Mouse (Mus musculus) gastrocnemius, postnatal 10 days (tissue): Measurements from ENCODE around the gene Ddit4. TPM values are rescaled to one million over a fixed set of nuclear protein-coding genes. Genes with fewer than 3 reads are reported as not detected.

Source experiments
- DNase-seq: peaks from one replicate; pipeline ENCODE4 v3.0.0; 2021; ENCODE audit warnings: mixed read lengths
- total RNA-seq, 2 experiments: library from RNA; stranded (reverse); gene quantifications; 2 replicates each; pipeline ENCODE4 v1.2.3; 2021

Ddit4 gene
- total RNA-seq, 2 experiments from 2014 or later = 14.2 to 39.1 TPM

GRCm38 (mm10) chr10:59948363-59949254, 3.0 kb downstream of the Ddit4 start:
- DNase-seq = no peak

DNA sequence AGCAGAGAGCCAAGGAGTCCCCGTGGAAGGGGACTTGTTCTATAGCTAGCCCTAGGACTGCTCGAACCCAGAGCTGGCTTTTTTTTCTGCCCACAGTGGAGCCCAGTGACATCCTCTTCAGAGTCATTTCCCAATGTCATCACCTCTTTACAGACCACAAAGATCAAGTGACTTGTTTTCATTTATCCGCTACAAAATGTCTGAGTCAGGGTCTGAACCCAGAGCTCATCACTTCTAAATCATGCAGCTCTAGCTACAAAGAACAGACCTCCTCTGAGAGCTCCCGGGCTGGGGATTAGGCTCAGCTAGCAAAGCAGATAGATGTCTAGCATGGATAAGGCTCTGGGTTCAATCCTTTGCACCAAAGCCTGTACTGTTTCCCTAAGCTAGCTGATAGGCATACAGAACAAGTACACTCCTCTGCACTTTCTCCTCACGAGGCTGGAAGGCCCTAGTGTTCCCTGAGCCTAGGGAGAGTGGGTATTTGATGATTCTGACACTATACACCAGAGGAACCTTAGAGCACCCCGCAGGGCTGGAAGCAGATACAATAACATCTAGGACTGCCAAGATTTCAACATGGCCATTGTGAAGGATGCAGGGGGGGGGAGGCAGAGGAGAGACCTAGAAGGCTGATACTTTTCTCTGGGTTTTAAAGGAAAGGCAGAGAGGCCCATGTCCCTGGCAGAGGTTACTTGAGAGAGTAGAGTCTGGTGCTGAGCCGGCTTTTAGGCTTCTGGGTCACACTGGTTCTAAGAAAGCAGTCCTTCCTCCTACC, 4.1 kb downstream of the Ddit4 start:
- no peak for DNase-seq

DNA sequence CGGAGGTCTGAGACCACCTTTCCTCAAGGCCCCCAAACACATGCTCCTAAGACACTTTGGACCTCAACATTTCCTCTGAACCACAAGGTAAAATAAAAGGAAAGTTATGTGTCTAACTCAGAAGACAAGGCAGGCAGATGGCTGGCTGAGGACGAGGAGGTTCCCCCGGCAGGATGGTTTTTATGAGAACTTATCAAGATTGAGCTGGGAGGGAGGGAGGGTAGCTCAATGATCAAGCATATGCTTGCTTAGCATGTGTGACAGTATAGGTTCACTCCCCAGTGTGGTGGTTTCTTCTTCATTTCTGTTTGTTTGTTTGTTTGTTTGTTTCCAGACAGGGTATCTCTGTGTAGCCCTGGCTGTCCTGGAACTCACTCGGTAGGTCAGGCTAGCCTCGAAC, 5.3 kb downstream of the Ddit4 start:
- DNase-seq = no peak

- DNase-seq = no peak
Observed at GRCm38 (mm10) chr10:59945416-59945815, 6.2 kb downstream of the Ddit4 start.

DNA sequence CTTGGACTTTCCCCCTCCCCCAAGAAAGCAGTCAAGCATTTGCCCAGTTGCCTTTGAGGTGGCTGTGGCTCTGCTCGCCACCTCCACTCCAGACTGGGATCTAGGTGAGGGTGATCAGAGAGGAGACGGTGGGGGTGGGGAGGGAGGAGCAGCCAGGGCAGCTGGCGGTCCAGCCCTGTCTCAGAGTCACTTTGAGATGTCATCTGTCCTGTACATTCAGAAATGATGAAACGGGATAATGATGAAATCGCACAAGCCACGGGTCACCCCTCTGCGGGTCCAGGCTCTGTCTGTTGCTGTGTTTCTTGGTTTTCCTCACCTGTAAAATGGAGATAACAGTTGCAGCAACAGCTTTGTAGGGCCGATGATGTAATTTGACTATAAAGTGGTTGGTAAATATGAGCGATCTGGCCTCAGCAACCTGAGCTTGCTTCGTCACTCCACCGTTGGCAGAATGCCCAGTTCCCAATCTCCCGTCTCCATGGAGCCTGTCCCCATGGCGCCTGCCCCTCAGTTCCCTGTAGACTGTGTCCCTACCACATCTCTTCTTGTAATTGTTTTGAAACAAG, 8.1 kb downstream of the Ddit4 start:
- peak; percentile 60 for DNase-seq

GRCm38 (mm10) chr10:59942847-59943420, 8.7 kb downstream of the Ddit4 start:
- peak; percentile 56 for DNase-seq

- DNase-seq = no peak
Observed at GRCm38 (mm10) chr10:59942281-59942846, 9.3 kb downstream of the Ddit4 start.

DNA sequence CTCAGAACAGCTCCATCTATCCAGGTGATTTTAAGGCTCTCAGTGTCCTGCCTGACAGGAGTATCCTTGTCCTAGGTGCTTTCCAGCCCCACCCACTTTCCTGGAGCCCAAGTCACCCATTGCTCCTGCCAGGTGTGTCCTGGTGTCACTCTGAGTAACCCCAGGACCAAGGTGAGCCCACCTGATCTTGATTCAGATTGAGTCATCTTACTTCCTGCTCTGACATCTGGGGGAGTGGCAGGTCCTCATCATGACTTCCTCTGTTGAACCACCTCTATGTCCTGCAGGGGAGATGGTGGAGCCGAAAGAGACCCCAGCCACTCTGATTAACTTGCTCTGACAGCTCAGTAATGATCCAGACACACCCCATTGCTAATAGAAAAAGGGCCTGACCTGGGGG, 12.6 kb downstream of the Ddit4 start:
- DNase-seq = no peak

DNA sequence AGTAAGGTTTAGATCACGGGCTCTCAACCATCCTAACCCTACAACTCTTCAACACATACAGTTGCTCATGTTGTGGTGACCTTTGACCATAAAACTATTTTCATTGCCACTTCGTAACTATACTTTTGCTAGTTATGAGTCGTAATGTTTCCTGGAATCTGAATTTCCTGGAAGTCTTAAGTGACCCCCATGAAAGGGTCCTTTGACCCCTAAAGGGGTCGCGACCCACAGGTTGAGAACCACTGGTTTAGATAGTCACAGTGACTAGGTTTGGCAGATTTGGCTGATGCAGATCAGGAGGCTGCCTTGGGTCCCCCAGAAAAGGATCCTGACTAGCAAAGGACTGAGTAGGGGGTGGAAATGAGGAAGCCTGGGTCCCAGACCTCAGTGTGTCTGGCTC, 13.0 kb downstream of the Ddit4 start:
- no peak for DNase-seq

DNA sequence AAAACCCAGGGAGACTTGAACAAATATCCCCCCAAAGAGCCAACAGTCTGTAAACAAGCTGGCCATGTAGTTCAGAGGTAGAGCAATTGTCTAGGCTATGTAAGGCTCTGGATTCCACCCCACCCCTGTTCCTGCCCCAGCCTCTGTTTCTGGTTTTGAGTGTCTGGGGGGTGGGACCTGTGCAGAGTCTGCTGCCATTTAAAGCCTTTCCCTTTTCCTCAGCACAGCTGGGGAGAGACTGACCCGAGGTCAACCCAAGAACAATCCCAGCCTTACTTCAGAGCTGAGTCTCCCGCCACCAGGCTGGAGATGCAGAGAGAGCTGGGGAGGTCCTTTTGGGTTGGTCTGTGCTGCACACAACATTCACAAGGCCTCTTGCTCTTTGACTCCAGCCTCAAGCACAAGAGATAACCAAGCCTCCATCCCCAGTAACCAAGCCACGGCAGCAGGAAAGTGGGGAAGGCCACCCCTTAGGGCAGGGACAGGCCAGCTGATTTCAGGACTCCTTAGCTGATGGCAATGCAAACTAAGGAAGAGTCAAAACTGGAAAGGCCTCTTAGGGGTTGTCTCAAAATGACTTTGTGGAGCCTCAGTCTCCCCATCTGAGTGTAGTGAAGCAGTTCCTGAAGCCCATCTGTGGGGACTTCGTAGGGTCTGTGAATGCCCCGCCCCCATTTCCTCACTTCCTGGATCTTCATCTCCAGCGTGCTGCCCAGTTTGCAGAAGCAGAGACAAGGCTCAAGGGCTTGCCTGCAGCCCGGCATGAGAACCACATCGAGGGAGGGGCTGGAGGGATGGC, 15.4 kb downstream of the Ddit4 start:
- DNase-seq = no peak

DNA sequence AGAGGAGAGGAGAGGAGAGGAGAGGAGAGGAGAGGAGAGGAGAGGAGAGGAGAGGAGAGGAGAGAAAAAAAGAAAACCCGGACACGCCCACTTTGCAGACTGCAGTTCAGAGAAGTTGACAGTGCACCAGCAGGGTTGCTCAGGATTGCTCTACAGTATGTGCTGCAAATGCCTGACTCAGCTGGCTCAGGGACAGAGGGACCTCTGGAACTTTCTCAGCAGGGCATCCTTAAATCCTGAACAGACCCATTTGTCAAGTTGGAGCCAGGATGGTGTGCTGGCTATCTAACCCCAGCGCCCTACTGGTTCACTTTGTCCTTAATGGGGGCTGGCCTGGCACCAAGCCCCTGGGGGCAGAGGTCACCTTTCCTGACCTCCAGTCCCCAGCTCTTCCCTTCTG, 17.6 kb downstream of the Ddit4 start:
- DNase-seq = no peak

- DNase-seq = no peak
Observed at GRCm38 (mm10) chr10:59932521-59932920, 19.1 kb downstream of the Ddit4 start.

DNA sequence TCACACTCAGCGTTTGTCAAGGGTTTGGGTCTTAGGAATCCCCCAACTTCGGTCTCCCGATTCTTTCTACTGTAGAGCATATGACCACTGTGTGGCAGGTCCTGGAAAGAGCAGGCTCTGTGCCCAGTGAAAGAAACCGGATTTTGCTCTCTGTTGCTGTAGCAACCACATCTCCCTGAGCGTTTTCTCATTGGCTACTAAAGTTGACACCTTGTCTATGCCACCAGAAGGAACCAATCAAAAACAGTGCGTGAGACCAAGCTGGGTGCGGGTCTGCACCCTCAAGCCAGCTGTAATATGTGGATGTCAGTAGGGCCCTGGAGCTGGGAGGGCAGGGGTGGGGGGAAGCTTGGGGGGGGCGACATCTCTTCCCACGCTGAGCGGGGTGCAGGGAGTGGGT, 20.6 kb downstream of the Ddit4 start:
- DNase-seq = no peak

DNA sequence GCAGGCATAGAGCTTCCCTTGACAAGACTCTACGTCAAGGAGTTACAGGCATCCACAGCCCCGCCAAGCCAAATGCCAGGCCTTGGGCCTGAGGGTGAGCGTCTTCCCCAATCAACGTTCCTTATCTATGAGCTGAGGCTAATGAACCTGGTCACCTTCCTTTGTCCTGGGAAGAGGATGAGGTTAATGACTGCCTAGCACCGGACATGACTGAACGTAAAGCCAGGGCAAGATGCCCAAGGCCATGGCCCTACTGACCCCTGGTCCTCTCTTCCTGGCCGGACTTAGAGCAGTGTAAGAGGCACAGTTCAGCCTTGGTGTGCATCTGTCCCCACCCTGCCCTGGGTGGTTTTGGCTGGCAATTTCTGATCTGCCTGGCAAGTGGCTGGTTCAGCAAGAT, 22.4 kb downstream of the Ddit4 start:
- no peak for DNase-seq

GRCm38 (mm10) chr10:59924305-59924704, 27.3 kb downstream of the Ddit4 start:
- no peak for DNase-seq

DNA sequence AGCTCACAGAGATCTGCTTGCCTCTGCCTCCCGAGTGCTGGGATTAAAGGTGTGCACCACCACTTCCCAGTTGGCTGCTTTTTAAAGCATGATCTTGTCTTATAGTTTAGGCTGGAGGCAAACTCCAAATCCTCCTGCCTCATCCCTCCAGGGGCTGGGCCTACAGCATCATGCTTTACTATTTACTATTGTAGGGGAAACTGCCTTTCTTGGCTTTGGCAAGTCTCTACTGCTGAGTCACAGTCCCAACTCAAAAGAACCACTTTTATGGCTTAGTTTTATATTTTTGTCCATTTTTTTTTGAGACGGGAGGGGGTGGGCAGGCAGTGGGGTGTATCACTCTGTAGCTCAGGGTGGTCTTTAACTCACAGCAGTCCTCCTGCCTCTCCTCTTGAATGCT, 28.1 kb downstream of the Ddit4 start:
- no peak for DNase-seq

GRCm38 (mm10) chr10:59920810-59921681, 30.6 kb downstream of the Ddit4 start:
- peak; percentile 55 for DNase-seq

- no peak for DNase-seq
Observed at GRCm38 (mm10) chr10:59920485-59920809, 31.2 kb downstream of the Ddit4 start.

- peak; percentile 49 for DNase-seq
Observed at GRCm38 (mm10) chr10:59919494-59920181, 32.0 kb downstream of the Ddit4 start.

DNA sequence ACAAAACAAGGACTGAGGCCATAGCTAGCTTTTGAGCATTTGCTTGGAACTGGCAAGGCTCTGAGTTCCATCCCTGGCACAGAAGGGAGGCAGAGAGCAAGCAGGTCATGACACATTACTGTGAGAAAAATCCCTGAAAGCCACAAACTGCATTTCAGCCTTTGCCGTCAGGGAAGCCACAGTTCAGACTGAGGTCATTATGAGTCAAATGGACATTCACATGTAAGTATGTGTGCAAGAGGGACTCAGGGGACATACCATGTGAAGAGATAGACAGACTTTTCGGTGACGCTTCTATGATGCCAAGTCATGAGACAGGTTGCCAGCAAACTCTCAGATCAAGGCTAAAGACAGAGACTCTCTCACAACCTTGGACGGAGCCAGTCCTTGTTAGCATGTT, 33.5 kb downstream of the Ddit4 start:
- no peak for DNase-seq
